Mouse (Mus musculus) thymus, postnatal 10 days (tissue): ENCODE measurements around the gene Sh3rf3.

Source experiments
- DNase-seq, 2 experiments: peaks; one replicate each; pipeline ENCODE4 v3.0.0; 2021; ENCODE audit warnings: low spot score in 2 of 2

The Sh3rf3 gene

DNA sequence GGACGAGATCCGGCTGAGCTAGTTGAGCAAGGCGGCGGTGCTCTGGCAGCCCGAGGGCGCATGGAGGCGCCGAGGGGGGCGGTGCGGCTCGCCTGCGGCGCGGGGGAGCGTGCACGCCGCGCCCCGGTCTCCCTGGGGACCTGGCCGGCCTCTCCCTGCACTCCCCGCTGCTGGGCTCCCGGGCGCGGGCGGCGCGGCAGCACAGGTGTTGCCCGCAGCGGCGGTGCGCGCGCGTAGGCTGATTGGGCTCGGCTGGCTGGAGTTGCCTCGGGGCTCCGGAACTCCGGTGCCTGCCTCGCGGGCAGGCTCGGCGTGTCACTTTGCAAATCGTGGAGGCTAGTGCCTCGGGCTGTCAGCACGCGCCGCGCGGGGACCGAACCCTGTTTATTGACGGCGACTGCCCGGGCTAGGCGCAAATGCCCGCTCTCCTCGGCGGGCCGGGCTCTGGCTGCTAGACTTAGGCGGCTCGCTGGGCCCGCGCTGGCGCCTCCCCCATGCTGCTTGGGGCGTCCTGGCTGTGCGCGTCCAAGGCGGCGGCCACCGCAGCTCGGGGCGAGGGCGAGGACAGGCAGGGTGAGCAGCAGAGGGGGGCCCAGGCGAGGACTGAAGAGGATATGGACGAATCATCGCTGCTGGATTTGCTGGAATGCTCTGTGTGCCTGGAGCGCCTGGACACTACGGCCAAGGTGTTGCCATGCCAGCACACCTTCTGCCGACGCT, at the start of gene Sh3rf3:
Gene Sh3rf3 (plus strand): TSS at position 279 of the 720 bp plus-strand sequence.
- DNase-seq = no peak

DNA sequence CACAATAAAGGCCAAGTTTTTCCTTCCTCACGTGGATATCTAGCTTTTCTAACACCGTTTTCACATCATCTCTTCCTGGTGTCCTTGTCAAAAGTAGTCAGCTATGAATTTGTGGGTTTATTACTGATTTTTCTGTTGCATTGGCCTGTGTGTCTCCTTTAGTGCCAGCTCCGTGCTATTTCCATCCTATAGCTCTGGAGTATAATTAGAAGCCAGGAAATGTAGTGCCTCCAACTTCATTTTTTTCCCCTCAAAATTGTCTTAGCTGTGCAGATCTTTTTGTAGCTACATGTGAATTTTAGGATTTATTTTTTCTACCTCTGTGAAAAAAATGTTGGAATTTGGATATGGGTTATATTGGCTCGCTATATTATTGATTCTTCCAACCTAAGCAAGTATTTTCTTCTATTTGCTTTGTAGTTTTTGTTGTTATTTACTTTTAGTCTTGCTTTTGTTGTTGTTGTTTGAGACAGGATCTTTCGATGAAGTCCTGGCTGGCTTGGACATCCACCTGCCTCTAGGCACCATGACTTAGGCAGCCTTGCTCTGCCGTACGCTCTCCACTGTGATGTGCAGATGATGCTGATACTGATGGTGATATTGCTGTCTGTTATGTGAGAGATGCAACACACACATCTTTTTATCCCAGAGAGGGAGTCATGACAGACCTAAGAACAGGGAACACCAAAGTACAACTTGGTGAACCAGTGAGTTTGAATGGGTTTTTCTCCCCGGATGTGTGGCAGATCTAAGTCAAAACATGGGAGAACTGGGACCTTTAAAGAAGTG, 24.5 kb upstream of the Sh3rf3 start:
- no peak for DNase-seq

DNA sequence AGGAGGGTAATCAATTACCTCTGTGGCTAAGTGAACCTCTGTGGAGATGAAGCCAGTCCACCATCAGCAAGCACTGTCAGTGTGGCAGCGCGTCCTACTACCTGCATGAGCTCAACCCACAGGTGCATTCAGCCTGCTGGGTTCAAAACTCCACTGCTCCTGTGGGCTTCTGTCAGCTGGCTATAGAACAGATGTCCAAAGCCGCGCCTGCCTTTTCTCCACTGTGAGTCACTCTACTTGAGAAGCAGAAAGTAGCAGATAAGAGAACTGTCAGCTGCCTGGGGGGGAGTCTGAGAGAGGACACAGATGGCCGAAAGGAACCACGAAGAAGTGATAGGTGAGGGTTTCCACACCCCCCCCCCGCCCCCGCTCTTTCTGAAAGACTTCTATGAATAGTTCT, 15.6 kb upstream of the Sh3rf3 start:
- DNase-seq = no peak

DNA sequence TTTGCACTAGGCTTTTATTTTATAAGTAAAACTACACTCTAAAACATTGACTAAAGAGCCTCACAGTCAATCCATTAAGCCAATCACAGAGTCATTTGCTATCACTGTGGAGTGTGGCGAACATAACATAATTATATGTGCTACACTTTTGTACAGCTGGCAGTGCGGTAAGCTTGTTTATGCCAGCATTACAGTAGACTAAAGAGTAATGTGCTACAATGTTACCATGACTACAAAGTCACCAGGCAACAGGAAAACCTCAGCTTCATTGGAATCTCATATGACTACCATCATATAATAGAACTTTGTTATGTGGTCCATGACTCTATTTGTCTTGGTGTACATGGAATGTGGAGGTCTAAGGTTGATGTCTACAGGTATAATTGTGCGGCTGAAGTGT, 15.0 kb upstream of the Sh3rf3 start:
- no peak for DNase-seq

DNA sequence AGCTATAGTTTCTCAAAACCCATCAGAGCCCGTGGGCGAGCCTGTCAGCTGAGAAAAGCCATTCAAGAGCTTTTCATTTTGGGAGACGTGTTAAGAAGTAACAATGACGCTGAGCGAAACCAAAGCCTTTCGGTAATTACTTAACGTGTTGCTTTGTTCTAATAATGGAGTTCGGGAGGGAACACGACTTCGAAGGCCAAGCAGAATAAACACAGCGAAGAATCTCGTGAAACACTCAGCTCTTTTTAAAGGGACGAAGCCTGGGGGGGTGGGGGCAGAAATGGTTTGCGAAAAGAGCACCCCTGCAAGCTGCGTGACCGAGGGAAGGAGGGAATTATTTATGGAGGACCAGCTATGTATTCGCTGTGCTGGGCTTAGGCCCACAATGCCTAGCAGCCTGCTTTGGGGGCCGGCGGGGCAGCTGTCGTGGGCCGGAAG, 12.1 kb upstream of the Sh3rf3 start:
- DNase-seq = no peak

DNA sequence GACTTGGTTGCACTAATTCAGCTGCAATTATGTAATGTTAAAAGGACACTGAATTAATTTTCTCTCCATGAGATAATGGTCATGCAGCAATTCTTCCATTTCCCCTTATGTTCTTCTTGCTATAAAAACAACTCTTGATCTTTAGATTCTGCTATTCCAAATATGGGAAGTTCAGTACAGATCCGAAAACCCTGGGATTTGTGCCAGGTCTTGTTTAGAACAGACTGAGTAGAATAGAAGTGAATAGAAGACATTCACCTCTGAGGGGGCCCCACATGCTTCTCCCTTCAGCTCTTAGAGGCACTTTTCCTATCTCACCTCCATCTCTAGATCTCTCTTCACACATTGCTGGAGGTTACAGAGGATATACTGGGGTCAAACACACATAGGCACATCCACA, 10.8 kb upstream of the Sh3rf3 start:
- no peak for DNase-seq

DNA sequence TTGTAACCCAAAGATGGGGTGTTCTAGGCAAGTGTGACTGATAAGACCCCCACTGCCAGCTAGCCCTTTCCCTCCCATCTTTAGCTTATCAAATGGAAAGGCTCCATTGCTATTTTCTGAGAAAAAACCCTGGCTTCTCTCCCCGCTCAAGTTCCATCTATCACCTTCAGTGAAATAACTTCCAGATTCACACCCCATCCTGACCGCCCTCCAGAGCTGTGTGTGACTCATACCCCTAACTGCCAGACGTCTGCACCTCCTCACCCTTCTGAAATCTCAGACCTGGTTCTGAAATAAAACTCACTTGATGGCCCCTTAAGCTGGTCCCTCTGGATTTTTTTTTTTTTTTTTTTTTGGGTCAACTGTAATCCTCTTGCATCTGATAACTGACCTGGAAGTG, 5.2 kb upstream of the Sh3rf3 start:
- DNase-seq = no peak

DNA sequence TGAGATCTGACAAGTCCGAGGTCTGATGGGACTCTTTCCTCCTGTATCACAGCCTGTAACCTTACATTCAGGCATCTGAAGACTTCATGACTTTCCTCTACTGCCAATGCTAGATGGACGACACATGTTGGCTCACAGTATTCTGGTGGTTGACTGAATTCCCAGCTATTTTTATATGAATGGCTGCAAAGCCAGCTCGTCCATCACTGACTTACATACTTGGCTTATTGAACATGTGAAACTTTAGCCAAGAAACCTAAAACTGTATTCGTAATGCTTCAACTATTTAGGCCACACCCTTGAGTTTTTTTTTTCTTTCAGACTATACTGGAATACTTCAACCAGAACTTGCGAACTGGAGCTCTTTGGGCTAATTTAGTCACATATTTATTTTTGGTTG, 3.0 kb upstream of the Sh3rf3 start:
- no peak for DNase-seq

DNA sequence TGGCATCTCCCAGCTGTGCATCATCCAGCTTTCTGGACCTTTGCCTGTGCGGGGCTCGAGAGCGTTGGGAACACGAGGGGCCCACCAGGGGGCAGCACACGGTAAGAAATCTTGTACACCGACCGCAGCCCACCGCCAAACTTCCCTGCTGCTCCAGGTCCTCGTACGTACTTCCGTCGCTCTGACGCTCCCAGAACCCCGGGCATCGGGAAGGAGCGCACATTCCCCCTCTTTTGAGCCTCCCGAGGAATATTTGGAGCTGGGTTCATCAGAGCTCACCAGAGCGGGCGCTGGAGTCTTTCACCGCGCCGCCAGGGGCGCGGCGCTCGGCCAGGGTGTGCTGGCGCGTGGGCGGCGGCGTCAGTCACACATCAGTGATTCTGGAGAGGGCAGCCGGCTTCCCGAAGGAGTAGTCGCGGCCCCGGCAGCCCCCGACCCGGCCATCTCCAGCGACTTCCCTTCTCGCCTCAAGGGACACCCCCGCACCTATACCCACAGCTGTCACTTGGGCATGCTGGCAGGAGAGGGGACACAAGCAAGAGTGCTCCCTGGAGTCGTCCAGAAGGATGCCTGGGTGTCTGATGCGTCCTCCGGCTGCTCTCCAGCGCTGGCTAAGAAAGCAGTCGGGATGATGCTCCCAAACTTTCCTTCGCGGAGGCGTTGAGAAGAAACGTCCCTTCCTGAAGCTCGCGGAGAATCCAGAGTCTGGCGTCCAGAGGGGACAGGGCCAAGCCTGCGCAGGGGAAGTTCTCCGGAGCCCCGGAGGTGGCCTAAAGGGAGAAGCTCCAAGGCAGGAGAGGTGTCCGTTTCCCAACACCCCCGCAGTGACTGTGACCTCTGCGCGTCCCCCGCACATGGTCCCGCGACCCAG, 714 bp upstream of the Sh3rf3 start:
- peak in 1 of 2 experiments; percentile 35 for DNase-seq

DNA sequence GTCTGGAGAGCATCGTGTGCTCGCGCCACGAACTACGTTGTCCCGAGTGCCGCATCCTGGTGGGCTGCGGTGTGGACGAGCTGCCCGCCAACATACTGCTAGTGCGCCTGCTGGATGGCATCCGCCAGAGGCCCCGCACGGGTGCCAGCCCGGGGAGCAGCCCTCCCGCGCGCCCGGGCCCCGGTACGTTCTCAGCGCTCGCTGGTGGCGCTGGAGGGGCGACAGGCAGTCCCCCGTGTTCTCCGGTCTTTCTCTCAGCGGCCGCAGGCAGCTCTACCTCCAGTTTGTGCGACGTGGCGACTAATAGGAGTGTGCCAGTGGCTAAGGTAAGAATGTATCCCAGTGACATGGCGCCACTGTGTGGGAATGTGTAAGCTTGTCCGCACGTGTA, 637 bp downstream of the Sh3rf3 start:
- no peak for DNase-seq

DNA sequence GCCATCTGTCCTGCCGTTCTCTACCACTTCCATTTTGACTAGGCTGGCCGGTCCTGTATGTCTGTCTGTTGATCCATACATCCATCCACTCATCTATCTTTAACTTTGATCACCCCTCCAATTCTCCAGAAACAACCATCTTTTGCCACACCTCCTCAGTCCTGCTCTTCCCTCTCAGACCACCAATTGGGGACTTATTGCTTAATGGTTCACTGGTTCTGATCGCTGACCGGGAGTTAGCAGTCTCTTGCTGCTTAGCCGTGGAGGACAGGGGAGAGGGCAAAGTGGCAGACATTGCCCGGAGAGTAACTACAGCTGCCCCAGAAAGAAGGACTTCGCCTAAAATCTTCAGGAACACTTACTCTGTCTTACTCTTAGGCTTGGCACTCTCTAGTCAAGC, 1.3 kb downstream of the Sh3rf3 start:
- no peak for DNase-seq

DNA sequence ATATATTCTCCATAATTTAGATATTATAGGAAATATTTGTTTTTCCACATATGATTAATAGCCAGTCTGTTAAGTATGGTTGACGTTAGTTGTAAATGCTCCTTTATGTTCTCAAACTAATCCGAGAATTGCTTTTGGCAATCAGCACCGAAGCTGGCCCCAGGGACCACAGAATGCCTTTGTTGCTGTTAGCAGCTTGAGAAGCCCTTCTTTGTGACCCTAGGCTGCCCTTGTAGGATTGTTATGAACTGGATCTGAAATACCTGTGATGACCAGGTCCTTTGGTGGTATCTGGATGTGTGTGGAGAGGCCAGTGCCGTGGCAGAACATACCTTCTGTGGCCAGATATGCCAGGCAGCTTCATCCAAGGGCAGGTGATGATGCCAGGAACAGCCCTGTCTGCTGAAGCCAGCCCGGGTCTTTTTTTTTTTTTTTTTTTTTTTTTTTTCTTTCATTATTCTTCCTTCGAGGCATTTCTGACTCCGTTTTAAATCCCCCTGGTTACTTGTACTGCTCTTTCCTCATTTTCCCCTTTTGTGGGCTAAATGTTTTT, 10.9 kb downstream of the Sh3rf3 start:
- no peak for DNase-seq

DNA sequence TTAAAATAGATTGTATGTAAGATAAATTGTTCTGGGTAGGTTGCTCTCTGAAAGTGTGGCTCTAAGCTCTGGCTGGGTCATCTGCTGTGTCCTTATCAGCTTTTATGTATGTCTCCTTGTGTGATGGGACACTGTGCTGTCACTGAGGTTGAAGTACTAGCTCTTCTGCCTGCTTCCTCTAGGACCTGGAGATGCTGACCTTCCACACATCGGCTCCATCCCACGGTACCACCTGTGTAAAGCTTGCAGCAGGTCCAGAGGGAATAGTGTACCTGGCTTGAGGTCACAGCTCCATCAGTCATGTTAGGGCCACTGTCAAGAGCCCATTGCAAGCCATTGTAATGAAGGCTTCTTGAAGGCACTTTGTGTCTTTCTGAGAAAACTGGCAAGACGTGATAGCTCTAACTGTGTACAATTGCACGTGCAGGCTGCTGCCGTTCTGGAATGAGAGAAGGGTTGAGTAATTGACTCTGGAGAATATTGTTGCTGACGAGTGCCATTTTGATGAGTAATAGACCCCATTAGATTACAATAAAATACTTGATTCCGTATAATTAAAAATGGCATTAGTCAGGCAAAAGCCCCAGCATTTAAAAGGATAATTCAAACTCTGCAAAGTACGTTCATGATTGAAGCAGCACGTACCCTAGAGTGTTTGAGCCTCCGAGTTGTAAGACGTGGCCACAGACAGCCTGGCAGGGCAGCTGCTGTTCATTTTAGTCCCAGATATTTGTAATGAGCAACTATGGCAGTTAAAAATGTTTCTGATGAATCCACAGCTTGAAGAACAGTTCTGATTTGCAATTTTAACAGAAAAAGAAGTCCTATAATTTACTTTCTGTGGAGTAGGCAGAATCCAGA, 16.3 kb downstream of the Sh3rf3 start:
- DNase-seq = no peak

DNA sequence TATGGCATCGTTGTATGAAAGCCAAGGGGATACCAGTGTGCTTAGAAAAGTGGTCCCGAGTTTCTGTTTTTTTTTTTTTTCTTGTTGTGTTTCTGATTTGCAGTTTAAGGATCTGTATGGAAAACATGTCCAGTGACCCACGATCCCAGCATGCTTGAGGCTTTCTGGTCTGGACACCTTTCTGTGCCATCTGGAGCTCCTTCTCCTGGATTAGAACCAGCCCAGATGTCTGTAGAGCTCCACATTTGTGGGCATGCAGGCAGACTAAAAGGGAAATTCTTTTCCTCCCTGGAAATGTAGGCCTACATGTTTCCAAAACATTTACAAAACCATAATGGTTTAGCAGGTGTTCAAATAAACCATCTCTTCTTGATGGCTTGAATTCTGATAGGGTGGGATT, 20.0 kb downstream of the Sh3rf3 start:
- no peak for DNase-seq

DNA sequence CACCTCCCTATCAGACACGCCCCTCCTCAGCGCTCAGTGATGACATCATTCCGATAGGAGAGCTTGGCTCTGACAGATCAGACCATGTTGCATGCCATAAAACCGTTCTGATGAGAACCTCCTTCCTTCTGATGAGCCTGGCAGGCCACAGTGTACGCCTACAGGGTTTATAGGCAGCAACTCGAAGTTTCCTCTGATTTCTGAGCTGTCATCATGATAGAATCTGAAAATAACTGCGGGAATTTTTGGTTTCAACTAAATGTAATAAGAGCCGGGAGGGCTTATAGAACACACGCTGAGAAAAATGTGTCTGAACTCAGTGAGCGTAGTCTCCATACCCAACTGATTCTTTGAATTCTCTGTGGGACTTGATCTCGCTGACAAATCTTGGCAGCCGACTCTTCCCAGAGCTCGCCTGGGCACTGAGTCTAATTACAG, 20.6 kb downstream of the Sh3rf3 start:
- DNase-seq = no peak

DNA sequence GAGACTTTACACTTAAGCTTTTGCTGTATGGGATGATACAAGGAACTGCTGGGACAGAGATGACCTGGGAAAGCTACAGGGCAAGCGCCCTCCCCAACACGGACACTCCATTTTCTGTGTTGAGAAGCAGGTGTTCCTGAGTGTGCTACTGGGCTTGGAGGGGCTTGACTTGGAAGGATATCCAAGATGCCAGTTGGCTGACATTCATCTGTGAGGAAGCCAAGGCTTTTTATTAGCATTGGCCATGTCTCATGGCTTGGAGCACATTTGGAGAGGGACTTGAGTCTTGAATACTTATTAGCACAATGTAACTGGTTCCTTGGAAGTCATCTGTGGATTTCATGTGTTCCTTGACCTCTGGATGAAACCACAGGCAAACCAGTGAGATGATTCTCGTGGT, 23.2 kb downstream of the Sh3rf3 start:
- no peak for DNase-seq

DNA sequence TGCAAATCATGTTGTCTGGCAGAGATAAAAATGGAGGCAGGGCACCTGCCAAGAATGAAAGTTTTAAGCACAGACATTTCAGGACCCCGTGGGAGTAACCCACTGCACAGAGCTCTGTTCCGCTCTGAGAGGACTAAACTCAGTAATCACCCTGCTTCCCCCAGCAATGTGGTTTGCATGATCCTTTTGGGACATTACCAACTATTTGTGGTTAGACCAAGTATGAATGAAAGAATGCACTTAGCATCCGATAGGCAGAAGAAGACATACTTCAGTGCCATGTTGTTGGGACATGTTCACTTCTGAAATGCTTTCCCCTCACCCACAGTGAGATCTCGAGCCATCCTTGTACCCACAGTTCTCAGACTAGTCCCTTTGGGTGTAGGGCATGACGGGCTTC, 24.3 kb downstream of the Sh3rf3 start:
- DNase-seq = no peak

DNA sequence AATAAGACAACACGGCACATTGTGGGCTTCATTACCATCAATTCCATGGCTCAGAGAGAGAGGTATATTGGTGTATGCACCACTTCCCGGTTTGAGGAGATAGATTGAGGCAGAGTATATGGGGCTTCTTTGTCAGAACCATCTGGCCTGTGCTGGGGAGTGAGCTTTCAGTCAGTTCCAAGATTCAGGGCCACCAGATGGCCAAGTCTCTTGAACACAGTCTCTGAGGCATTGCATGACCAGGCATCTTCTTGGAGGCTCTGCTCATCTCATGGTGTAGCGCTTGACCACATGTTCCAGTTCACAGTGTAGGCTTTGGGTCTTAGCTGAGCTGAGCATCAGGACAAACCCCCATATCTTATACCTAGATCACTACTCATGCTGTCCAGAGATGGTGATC, 28.8 kb downstream of the Sh3rf3 start:
- no peak for DNase-seq

DNA sequence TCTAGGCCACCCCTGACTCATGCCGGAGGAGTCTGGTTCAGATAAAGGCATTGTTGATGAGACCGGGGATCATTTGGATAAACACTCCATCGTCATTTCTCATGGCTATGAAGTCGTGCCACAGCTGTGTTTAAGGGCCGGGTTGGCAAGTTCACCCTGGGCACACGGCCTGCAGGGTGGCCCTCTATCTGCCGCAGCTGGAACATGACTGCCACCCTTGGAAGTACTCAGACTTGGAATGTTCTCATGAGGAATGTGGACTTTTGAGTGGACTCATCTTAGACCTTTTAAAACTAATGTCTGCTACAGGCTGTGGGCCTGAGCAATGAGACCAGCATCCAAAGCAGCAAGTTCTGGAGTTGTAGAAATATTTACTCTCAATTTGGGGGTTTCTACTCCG, 29.9 kb downstream of the Sh3rf3 start:
- no peak for DNase-seq

DNA sequence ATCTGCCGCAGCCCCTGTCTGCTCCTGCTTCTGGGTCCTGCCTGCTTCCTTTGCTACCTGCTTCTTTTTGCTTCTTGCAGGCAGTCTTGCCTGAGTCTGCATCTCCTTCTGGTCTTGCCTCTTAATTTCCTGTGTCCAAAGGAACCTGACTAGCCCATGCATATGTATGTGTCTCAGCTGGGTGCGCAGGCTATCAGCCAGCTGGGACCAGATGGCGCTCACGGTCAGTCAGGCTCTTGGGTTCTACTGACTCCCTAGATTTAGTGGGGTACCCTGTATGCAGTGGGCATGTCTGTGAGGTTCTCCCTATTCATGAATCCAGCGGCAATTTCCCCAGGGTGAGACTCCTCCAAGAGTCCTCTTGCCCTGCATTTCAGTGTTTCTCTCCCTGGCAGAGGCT, 35.0 kb downstream of the Sh3rf3 start:
- no peak for DNase-seq

DNA sequence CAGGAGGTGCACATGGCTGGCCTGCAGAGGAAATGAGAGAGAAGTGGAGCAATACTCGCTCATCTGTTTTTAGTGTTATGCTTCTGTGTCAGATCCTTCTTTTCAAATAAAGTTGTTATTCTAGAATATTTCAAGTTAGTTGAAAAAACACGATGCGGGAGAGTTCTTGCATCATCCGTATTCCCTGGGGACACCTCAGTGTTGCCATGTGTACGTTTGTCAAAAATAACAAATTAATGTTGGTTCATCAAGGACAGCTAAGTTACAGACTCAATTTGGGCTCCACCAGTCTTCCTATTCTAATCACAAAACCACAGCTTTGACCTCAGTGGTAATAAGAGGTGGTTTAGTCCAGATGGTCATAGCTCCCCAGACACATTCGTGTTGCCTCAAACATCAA, 35.4 kb downstream of the Sh3rf3 start:
- no peak for DNase-seq
